Mouse (Mus musculus): ENCODE measurements around the gene Spata32. TPM values are rescaled to one million over a fixed set of nuclear protein-coding genes. Genes with fewer than 3 reads are reported as not detected.
"Not testable (repeated sequence)": the region's sequence is repeated elsewhere in the genome, so short reads cannot be mapped to it uniquely, and the experiment has no call there.

The Spata32 gene
- polyA plus RNA-seq, 1 experiment from 2014 or later, result not detected

DNA sequence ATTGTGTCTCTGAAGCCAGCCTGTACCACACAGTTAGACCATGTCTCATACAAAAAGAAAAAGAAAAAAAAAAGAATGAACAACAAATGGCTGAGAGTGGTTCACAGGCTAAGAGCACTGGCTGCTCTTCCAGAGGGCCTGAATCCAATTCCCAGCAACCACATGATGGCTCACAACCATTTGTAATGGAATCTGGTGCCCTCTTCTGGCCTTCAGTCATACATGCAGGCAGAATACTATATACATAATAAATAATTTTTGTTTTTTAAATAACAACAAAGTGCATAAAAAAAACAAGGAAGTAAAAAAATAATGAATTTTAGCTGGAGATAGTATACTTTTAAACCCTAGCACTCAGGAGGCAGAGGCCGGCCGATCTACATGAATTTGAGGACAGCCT is 11.4 kb upstream of the Spata32 start:
- 93% methylated on average over 2 of the region's 2 CpGs for WGBS
- peaks cover 42% of the 10 kb centered on the region for H3K36me3 ChIP-seq (ENCODE audit: insufficient read depth, low read length)
- H3K4me1 ChIP-seq (replicated peaks; ENCODE audit: insufficient read depth, low read length), result no peaks in the 10 kb centered on the region
- no peak overlapping the region for H3K4me3 ChIP-seq (replicated peaks; ENCODE audit: low read depth, low read length)
- no peaks in the 10 kb centered on the region for H3K27me3 ChIP-seq (ENCODE audit: insufficient read depth, low read length)
- no peak overlapping the region for H3K4me2 ChIP-seq (ENCODE audit: low read length)
- no peak overlapping the region for H3K9ac ChIP-seq (ENCODE audit: low read depth, low read length)
- ATAC-seq (replicated peaks; ENCODE audit: low FRiP score, low read depth), result no peak
- DNase-seq (ENCODE audit: low spot score), result no peak
- no peak overlapping the region for H3K27ac ChIP-seq
- TF ChIP-seq CTCF (IDR thresholded peaks at IDR 0.05; ENCODE audit: low read depth), result peak; percentile 36; the same call in 1 of the 2 replicates
- no peaks in the 10 kb centered on the region for H3K9me3 ChIP-seq (replicated peaks; ENCODE audit: low read length)

DNA sequence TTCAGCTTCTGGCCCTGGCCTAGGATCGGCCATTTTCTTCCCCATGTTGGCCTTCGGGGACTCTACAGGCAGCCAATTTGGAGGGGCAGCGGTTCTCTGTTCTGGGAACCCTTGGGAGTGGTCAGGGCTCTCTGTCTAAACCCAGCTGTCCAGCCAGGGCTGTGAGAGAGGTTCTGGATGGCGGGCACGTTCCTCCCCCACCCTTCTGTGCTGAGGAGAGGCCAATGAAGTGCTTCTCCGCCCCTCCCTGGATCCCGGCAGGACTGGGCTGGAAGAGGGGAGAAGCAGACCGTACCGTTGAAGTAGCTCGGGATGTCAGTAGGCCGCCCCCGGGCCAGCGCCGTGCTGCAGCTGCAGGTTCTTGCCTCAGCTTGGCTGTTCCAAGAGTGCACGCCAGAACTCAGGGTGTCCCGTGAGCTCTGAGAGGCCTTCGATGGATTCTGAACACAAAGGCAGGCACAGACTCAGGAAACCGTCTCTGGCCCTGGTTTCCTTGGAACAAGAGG is 5.8 kb upstream of the Spata32 start:
- Histone ChIP-seq H3K9me3 (replicated peaks; ENCODE audit: low read length) (no peaks in the 10 kb centered on the region), H3K27ac (peak overlapping the region; percentile 70), H3K4me2 (ENCODE audit: low read length) (no peak overlapping the region), H3K9ac (ENCODE audit: low read depth, low read length) (no peak overlapping the region), H3K27me3 (ENCODE audit: insufficient read depth, low read length) (no peaks in the 10 kb centered on the region), H3K4me3 (replicated peaks; ENCODE audit: low read depth, low read length) (no peak overlapping the region), H3K4me1 (replicated peaks; ENCODE audit: insufficient read depth, low read length) (no peaks in the 10 kb centered on the region), H3K36me3 (ENCODE audit: insufficient read depth, low read length) (peaks cover 51% of the 10 kb centered on the region)
- 55% methylated on average over 18 of the region's 18 CpGs for WGBS
- no peak for ATAC-seq (replicated peaks; ENCODE audit: low FRiP score, low read depth)
- no peak for TF ChIP-seq CTCF (IDR thresholded peaks at IDR 0.05; ENCODE audit: low read depth)
- DNase-seq (ENCODE audit: low spot score), result no peak

DNA sequence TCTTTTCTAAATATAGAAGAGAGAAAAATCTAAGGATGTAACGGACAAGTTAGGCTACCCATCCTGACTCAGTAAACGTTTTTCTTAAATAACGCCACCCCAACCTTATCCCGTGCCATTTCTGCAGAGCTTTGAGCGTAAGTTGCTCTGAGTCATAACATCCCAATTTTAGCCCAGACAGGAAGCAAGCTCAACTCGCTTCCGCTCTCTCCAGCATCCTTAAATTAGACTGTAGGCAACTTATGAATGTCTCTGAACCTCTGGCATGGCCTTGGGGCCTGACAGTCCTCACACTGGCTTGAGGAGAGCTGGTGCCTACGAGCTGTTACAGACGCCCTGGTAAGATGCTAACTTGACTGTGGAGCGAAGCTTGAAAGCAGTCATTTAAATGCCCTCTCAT is 5.2 kb upstream of the Spata32 start:
- ATAC-seq (replicated peaks; ENCODE audit: low FRiP score, low read depth), result no peak
- no peak for TF ChIP-seq CTCF (IDR thresholded peaks at IDR 0.05; ENCODE audit: low read depth)
- 0 out of 2 replicates have a peak, but pooled peaks cover 4% of the 10 kb centered on the region for H3K4me1 ChIP-seq (replicated peaks; ENCODE audit: insufficient read depth, low read length)
- H3K9ac ChIP-seq (ENCODE audit: low read depth, low read length), result no peak overlapping the region
- no peak overlapping the region for H3K4me3 ChIP-seq (replicated peaks; ENCODE audit: low read depth, low read length)
- peak; percentile 40 for DNase-seq (ENCODE audit: low spot score)
- peaks cover 47% of the 10 kb centered on the region for H3K36me3 ChIP-seq (ENCODE audit: insufficient read depth, low read length)
- no peak overlapping the region for H3K4me2 ChIP-seq (ENCODE audit: low read length)
- H3K9me3 ChIP-seq (replicated peaks; ENCODE audit: low read length), result no peaks in the 10 kb centered on the region
- H3K27me3 ChIP-seq (ENCODE audit: insufficient read depth, low read length), result no peaks in the 10 kb centered on the region
- WGBS, result 80% methylated on average over 10 of the region's 10 CpGs
- peak overlapping the region; percentile 70; the same call in 1 of the 2 replicates for H3K27ac ChIP-seq

DNA sequence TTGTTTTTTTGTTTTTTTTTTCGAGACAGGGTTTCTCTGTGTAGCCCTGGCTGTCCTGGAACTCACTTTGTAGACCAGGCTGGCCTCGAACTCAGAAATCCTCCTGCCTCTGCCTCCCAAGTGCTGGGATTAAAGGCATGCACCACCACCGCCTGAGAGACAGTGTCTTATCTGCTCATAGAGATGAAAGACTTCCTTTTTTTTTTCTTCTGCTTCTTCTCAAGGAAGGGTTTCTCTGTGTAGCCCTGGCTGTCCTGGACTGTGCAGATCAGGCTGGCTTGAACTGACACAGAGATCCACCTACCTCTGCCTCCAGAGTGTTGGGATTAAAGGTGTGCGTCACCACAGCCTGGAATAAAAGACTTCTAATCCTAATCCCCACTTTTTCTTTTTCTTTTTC is 4.5 kb upstream of the Spata32 start:
- H3K27me3 ChIP-seq (ENCODE audit: insufficient read depth, low read length); H3K4me2 ChIP-seq (ENCODE audit: low read length); ATAC-seq (replicated peaks; ENCODE audit: low FRiP score, low read depth); DNase-seq (ENCODE audit: low spot score); H3K9ac ChIP-seq (ENCODE audit: low read depth, low read length); H3K9me3 ChIP-seq (replicated peaks; ENCODE audit: low read length); H3K4me3 ChIP-seq (replicated peaks; ENCODE audit: low read depth, low read length); H3K27ac ChIP-seq: not testable (repeated sequence)
- 92% methylated on average over 4 of the region's 4 CpGs for WGBS
- Histone ChIP-seq H3K4me1 (replicated peaks; ENCODE audit: insufficient read depth, low read length) (0 out of 2 replicates have a peak, but pooled peaks cover 11% of the 10 kb centered on the region), H3K36me3 (ENCODE audit: insufficient read depth, low read length) (peaks cover 47% of the 10 kb centered on the region)

DNA sequence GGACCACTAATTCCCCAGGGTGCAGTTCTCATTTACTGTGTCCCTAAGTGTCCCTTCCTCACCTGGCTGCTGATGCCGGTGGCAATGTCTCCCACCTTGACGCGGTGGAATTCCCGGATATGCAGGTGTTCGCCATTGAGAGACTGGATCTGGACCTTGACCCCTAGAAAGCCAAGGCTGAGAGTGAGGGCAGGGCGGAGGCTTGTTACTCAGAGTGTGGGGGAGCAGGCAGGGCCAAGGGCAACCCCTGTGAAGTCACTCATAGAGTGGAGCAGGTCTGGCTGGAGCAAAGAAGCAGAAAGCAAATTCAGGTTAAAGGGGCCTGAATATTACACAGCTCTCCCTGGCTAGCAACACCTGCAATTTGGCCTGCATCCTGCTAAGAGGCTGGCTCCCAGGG is 3.2 kb upstream of the Spata32 start:
- Histone ChIP-seq H3K27ac (no peak overlapping the region), H3K9ac (ENCODE audit: low read depth, low read length) (no peak overlapping the region), H3K36me3 (ENCODE audit: insufficient read depth, low read length) (peaks cover 42% of the 10 kb centered on the region), H3K4me1 (replicated peaks; ENCODE audit: insufficient read depth, low read length) (0 out of 2 replicates have a peak, but pooled peaks cover 14% of the 10 kb centered on the region), H3K27me3 (ENCODE audit: insufficient read depth, low read length) (no peaks in the 10 kb centered on the region), H3K4me2 (ENCODE audit: low read length) (no peak overlapping the region), H3K9me3 (replicated peaks; ENCODE audit: low read length) (no peaks in the 10 kb centered on the region), H3K4me3 (replicated peaks; ENCODE audit: low read depth, low read length) (no peak overlapping the region)
- WGBS, result 85% methylated on average over 6 of the region's 6 CpGs
- ATAC-seq (replicated peaks; ENCODE audit: low FRiP score, low read depth), result no peak
- TF ChIP-seq CTCF (IDR thresholded peaks at IDR 0.05; ENCODE audit: low read depth), result no peak
- no peak for DNase-seq (ENCODE audit: low spot score)

DNA sequence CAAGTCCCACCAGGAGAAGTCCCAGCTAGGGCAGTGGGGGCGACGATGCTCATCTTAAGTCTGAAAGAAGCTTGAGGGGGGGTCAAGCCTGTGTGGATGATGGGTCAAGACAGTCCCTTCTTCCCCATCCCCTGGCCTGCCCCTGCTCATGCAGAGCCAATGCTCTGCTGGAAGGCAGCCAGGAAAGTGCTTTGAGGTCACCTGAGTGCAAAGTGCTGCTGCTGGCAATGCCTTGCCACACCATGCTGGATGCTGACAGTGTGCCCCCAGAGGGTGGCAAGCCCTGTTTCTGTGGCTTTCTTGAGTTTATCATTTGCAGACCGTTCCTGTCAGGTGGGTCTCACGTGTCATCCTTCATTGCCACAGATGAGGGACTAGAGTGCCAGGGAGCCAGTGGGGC is 1.8 kb upstream of the Spata32 start:
- WGBS, result 86% methylated on average over 4 of the region's 4 CpGs
- Histone ChIP-seq H3K4me2 (ENCODE audit: low read length) (no peak overlapping the region), H3K9me3 (replicated peaks; ENCODE audit: low read length) (no peaks in the 10 kb centered on the region), H3K4me1 (replicated peaks; ENCODE audit: insufficient read depth, low read length) (0 out of 2 replicates have a peak, but pooled peaks cover 14% of the 10 kb centered on the region), H3K27ac (0 out of 2 replicates have a peak overlapping the region, but pooled peaks have one; percentile 36), H3K4me3 (replicated peaks; ENCODE audit: low read depth, low read length) (no peak overlapping the region), H3K27me3 (ENCODE audit: insufficient read depth, low read length) (no peaks in the 10 kb centered on the region), H3K36me3 (ENCODE audit: insufficient read depth, low read length) (peaks cover 30% of the 10 kb centered on the region), H3K9ac (ENCODE audit: low read depth, low read length) (no peak overlapping the region)
- ATAC-seq (replicated peaks; ENCODE audit: low FRiP score, low read depth) (peak; percentile 68), DNase-seq (ENCODE audit: low spot score) (no peak)
- TF ChIP-seq CTCF (IDR thresholded peaks at IDR 0.05; ENCODE audit: low read depth), result no peak

DNA sequence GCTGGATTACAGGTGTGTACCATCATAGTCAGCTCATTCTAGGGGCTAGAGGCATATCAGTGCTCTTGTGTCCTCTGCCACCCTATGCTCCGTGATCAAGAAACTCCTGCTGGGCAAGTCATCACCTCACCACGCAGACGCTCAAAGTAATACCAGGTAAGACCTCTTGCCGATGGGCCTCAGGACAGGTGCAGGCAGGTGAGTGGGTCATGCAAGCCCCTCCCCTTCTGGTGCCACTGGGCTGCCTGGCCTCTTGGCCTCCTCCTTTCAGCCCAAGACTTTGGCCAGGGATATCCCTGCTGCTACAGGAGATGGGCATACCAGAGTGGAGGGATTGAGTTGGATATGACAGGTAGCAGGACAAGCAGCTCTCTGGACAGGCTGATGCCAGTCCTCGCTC is 1.0 kb upstream of the Spata32 start:
- Histone ChIP-seq H3K27ac (no peak overlapping the region), H3K9me3 (replicated peaks; ENCODE audit: low read length) (no peaks in the 10 kb centered on the region), H3K9ac (ENCODE audit: low read depth, low read length) (no peak overlapping the region), H3K4me2 (ENCODE audit: low read length) (no peak overlapping the region), H3K4me1 (replicated peaks; ENCODE audit: insufficient read depth, low read length) (0 out of 2 replicates have a peak, but pooled peaks cover 14% of the 10 kb centered on the region), H3K36me3 (ENCODE audit: insufficient read depth, low read length) (peaks cover 25% of the 10 kb centered on the region; the same call in 1 of the 2 replicates), H3K4me3 (replicated peaks; ENCODE audit: low read depth, low read length) (no peak overlapping the region), H3K27me3 (ENCODE audit: insufficient read depth, low read length) (no peaks in the 10 kb centered on the region)
- TF ChIP-seq CTCF (IDR thresholded peaks at IDR 0.05; ENCODE audit: low read depth), result no peak
- ATAC-seq (replicated peaks; ENCODE audit: low FRiP score, low read depth) (no peak), DNase-seq (ENCODE audit: low spot score) (no peak)
- 94% methylated on average over 5 of the region's 5 CpGs for WGBS
